Mouse (Mus musculus): ENCODE measurements around the gene Timd4. TPM values are rescaled to one million over a fixed set of nuclear protein-coding genes. Genes with fewer than 3 reads are reported as not detected.

Gene Timd4
- not detected in 3 replicates for total RNA-seq (2017)

GRCm38 (mm10) chr11:46810511-46810910 lies at the start of gene Timd4:
Gene Timd4 (plus strand): TSS chr11:46810800.
- no peak for ATAC-seq (replicated peaks; ENCODE audit: insufficient number of reproducible peaks, low FRiP score, low TSS enrichment, poor library complexity, severe bottlenecking)

GRCm38 (mm10) chr11:46776879-46777278 lies 33.7 kb upstream of the Timd4 start:
- ATAC-seq (replicated peaks; ENCODE audit: insufficient number of reproducible peaks, low FRiP score, low TSS enrichment, poor library complexity, severe bottlenecking), result no peak

- ATAC-seq (replicated peaks; ENCODE audit: insufficient number of reproducible peaks, low FRiP score, low TSS enrichment, poor library complexity, severe bottlenecking), result no peak
Observed at GRCm38 (mm10) chr11:46779811-46780210, 30.8 kb upstream of the Timd4 start.

- no peak for ATAC-seq (replicated peaks; ENCODE audit: insufficient number of reproducible peaks, low FRiP score, low TSS enrichment, poor library complexity, severe bottlenecking)
Observed at GRCm38 (mm10) chr11:46804440-46804839, 6.2 kb upstream of the Timd4 start.

- no peak for ATAC-seq (replicated peaks; ENCODE audit: insufficient number of reproducible peaks, low FRiP score, low TSS enrichment, poor library complexity, severe bottlenecking)
Observed at GRCm38 (mm10) chr11:46817692-46818091, 7.1 kb downstream of the Timd4 start.

- no peak for ATAC-seq (replicated peaks; ENCODE audit: insufficient number of reproducible peaks, low FRiP score, low TSS enrichment, poor library complexity, severe bottlenecking)
Observed at GRCm38 (mm10) chr11:46819930-46820329, 9.3 kb downstream of the Timd4 start.

- no peak for ATAC-seq (replicated peaks; ENCODE audit: insufficient number of reproducible peaks, low FRiP score, low TSS enrichment, poor library complexity, severe bottlenecking)
Observed at GRCm38 (mm10) chr11:46830348-46830747, 19.7 kb downstream of the Timd4 start.

GRCm38 (mm10) chr11:46835080-46835479 lies 24.5 kb downstream of the Timd4 start:
- ATAC-seq (replicated peaks; ENCODE audit: insufficient number of reproducible peaks, low FRiP score, low TSS enrichment, poor library complexity, severe bottlenecking), result no peak

GRCm38 (mm10) chr11:46842015-46842726 lies 31.6 kb downstream of the Timd4 start:
- ATAC-seq (replicated peaks; ENCODE audit: insufficient number of reproducible peaks, low FRiP score, low TSS enrichment, poor library complexity, severe bottlenecking), result no peak

DNA sequence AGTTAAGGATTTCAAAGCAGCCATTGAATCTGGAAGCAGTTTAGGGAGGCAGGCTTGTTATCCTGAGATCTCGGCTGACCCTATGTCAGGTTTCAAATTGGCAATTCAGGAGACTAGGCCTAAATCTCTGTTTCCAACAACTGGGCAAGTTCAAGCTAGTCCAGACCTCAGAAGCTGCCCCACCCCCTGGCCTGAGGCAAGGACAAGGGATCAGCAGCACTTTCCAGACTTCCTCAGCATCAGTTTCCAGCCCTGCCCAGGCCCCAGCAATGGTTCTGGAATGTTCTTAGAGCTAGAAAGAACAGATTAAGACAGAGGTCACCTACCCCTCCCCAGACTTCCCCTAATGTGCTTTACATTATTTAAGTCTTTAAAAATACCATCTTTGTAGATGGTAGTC lies 36.1 kb downstream of the Timd4 start:
- no peak for ATAC-seq (replicated peaks; ENCODE audit: insufficient number of reproducible peaks, low FRiP score, low TSS enrichment, poor library complexity, severe bottlenecking)

DNA sequence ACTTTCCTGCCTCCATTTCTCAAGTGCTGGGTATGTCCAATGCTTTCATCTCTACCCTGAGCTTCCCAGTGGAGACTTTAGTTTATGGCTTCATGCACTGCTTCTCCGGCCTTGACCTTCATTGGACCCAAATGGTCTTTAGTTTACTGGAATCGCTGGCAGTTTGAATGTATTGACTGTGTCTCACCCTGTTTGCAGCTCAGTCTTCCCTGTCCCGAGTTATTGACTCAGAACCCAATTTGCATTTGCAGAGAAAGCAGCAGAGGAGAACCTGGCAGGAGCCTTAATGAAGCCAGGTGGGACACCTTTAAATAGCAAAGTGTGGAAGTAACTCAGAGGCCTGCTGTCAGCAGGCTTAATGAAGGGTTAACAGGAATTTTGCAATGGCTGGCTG lies 37.2 kb downstream of the Timd4 start:
- ATAC-seq (replicated peaks; ENCODE audit: insufficient number of reproducible peaks, low FRiP score, low TSS enrichment, poor library complexity, severe bottlenecking), result no peak

- no peak for ATAC-seq (replicated peaks; ENCODE audit: insufficient number of reproducible peaks, low FRiP score, low TSS enrichment, poor library complexity, severe bottlenecking)
Observed at GRCm38 (mm10) chr11:46848221-46848971, 37.8 kb downstream of the Timd4 start.

DNA sequence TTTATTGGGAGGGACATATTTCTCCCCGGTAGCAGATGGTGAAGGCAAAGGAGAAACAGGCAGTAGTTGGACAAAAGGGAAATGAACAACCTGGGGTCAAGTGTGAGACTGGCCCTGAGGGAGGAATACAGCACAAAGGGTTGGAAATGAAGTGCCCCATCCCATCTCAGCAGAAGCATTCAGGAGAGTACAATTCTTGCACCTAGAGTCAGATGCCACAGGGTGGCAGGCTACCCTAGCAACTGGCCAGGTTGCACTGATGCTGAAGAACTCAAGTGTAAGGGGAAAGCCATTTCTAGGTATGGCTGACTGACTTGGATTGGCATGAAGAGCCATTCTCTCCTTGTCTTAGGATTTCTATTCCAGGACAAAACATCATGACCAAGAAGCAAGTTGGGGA lies 54.2 kb downstream of the Timd4 start:
- ATAC-seq (replicated peaks; ENCODE audit: insufficient number of reproducible peaks, low FRiP score, low TSS enrichment, poor library complexity, severe bottlenecking), result no peak

GRCm38 (mm10) chr11:46868594-46868993 lies 58.0 kb downstream of the Timd4 start:
- no peak for ATAC-seq (replicated peaks; ENCODE audit: insufficient number of reproducible peaks, low FRiP score, low TSS enrichment, poor library complexity, severe bottlenecking)

- no peak for ATAC-seq (replicated peaks; ENCODE audit: insufficient number of reproducible peaks, low FRiP score, low TSS enrichment, poor library complexity, severe bottlenecking)
Observed at GRCm38 (mm10) chr11:46875774-46876173, 65.2 kb downstream of the Timd4 start.

DNA sequence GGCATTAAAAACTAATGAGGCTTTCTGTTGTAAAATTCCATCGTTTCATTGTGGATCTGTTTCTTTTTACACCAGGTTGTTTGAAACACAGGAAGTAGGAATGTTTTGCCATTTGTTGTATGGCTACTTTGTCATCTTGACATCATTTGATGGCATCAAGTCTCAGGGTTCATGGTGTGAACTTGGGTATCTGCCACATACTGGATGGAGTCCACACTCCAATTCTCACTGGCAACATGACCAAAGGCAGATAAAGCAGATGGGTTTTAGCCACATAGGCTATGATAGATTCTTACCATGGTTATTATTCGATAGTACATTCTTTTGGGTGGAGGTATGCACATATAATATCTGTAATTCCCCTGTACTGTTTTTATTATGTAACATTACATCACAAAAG lies 71.9 kb downstream of the Timd4 start:
- no peak for ATAC-seq (replicated peaks; ENCODE audit: insufficient number of reproducible peaks, low FRiP score, low TSS enrichment, poor library complexity, severe bottlenecking)

GRCm38 (mm10) chr11:46889093-46889492 lies 78.5 kb downstream of the Timd4 start:
- no peak for ATAC-seq (replicated peaks; ENCODE audit: insufficient number of reproducible peaks, low FRiP score, low TSS enrichment, poor library complexity, severe bottlenecking)
